Mouse (Mus musculus) cortical plate, adult 2 months (tissue): ENCODE measurements around the gene Bcas3. TPM values are rescaled to one million over a fixed set of nuclear protein-coding genes. Genes with fewer than 3 reads are reported as not detected.

Experiments
- H3K27ac ChIP-seq: fragments of 200-500 bp; 2 replicates; pipeline ENCODE4 v1.5.1; 2012; ENCODE audit warnings: low read length, control low read depth, inconsistent platforms; ENCODE audit not compliant: insufficient read depth
- H3K4me1 ChIP-seq: fragments of 200-500 bp; 2 replicates; pipeline ENCODE4 v1.6.1; 2011; ENCODE audit warnings: low read length; ENCODE audit not compliant: control insufficient read depth, insufficient read depth
- H3K4me3 ChIP-seq: fragments of 200-500 bp; 2 replicates; pipeline ENCODE4 v1.5.1; 2011; ENCODE audit warnings: mild to moderate bottlenecking, low read length, control low read depth; ENCODE audit not compliant: insufficient read depth
- CTCF ChIP-seq: fragments of 200-500 bp; IDR thresholded peaks from 2 replicates; pipeline ENCODE4 v1.5.1; 2011; ENCODE audit warnings: mild to moderate bottlenecking, control low read depth, low read length; ENCODE audit not compliant: insufficient read depth; ENCODE audit errors: extremely low read depth
- POLR2A ChIP-seq: fragments of 200-500 bp; IDR thresholded peaks from 2 replicates; pipeline ENCODE4 v1.6.1; 2011; ENCODE audit warnings: mild to moderate bottlenecking, low read length, control low read depth; ENCODE audit not compliant: insufficient read depth; ENCODE audit errors: extremely low read depth
- polyA plus RNA-seq: library from polyadenylated mRNA; depleted of rRNA; stranded (reverse); fragments of >200 nt; gene quantifications from 2 replicates; pipeline ENCODE4 v1.2.3, GENCODE M21; 2012

The Bcas3 gene
- polyA plus RNA-seq, 1 experiment, result 47.1 TPM

- H3K27ac ChIP-seq, result no peak overlapping the region
- no peaks in the 10 kb centered on the region for H3K4me1 ChIP-seq
- H3K4me3 ChIP-seq, result no peak overlapping the region
- TF ChIP-seq POLR2A (no peak), CTCF (no peak)
Observed at GRCm38 (mm10) chr11:85547966-85548365, 195.0 kb downstream of the Bcas3 start.

GRCm38 (mm10) chr11:85549651-85550050 lies 196.7 kb downstream of the Bcas3 start:
- H3K27ac ChIP-seq, result no peak overlapping the region
- no peak overlapping the region for H3K4me3 ChIP-seq
- TF ChIP-seq CTCF, result no peak
- H3K4me1 ChIP-seq, result no peaks in the 10 kb centered on the region

DNA sequence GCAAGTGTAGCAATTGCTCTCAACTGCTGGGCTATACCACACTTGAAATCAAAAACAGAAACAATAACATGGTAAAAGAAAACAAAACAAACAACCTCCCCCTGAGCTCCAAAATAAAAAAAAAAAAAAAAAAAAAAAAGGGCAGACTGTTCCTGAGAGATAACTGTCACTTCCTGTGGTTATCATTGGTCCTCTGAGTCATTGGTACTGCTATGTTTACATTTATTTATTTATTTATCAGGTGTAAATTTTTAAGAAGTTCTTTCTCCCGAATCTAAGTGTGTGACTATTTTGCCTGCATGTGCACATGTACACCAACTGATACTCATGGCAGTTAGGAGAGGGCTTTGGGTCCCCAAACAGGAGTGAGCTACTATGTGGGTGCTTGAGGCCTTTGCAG lies 202.1 kb downstream of the Bcas3 start:
- Histone ChIP-seq H3K27ac (no peak overlapping the region), H3K4me1 (no peaks in the 10 kb centered on the region), H3K4me3 (no peak overlapping the region)
- no peak for TF ChIP-seq CTCF
- no peak for TF ChIP-seq POLR2A

GRCm38 (mm10) chr11:85555721-85556120 lies 202.8 kb downstream of the Bcas3 start:
- Histone ChIP-seq H3K4me1 (no peaks in the 10 kb centered on the region), H3K27ac (no peak overlapping the region), H3K4me3 (no peak overlapping the region)
- no peak for TF ChIP-seq POLR2A
- no peak for TF ChIP-seq CTCF

GRCm38 (mm10) chr11:85565068-85565467 lies 212.1 kb downstream of the Bcas3 start:
- TF ChIP-seq POLR2A (no peak), CTCF (no peak)
- no peak overlapping the region for H3K4me3 ChIP-seq
- H3K4me1 ChIP-seq, result no peaks in the 10 kb centered on the region
- no peak overlapping the region for H3K27ac ChIP-seq

DNA sequence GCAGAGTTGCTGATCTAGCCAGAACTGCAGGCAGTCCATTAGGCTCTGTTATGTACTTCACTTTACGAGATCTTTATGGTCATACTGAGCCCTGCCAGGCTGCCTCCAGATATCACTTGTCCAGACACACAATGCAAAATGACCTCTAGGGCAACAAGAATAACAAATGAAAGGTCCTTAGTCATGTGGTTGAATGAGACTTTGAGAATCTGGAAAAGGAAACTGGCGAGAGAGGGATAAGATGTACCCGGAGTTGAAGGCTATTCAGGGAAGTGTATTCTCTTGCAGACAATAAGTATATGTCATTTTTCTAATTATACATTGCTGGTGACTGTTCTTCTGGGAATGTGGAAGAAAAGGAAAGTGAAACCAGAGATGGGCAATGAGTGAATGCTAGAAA lies 218.1 kb downstream of the Bcas3 start:
- TF ChIP-seq POLR2A (no peak), CTCF (no peak)
- H3K4me3 ChIP-seq, result no peak overlapping the region
- H3K4me1 ChIP-seq, result no peaks in the 10 kb centered on the region
- H3K27ac ChIP-seq, result no peak overlapping the region

DNA sequence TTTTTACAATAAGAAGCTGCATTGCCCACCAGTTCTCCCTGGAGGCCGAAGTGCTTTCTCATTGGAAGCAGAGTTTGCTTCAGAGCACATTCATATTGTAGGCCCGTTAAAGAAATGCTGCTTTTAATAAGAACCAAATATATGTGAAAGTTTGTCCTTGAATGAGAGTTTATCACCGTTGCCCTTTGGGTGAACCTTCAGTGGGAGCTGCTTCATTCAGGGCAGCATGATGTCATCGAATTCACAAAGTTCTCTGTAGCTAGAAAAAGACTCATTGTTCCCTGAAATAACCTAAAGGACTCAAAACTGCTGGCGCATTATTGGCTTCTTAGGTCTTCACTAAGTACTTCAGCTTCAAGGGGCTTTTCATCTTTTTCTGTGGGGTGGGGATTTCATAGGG lies 219.0 kb downstream of the Bcas3 start:
- no peak for TF ChIP-seq CTCF
- no peak for TF ChIP-seq POLR2A
- H3K4me1 ChIP-seq, result no peaks in the 10 kb centered on the region
- no peak overlapping the region for H3K4me3 ChIP-seq

GRCm38 (mm10) chr11:85572590-85572989 lies 219.6 kb downstream of the Bcas3 start:
- H3K4me3 ChIP-seq, result no peak overlapping the region
- H3K4me1 ChIP-seq, result no peaks in the 10 kb centered on the region
- TF ChIP-seq POLR2A (no peak), CTCF (no peak)
- no peak overlapping the region for H3K27ac ChIP-seq

More for the DNA sequence above, 219.0 kb downstream of the Bcas3 start:
- H3K27ac ChIP-seq, result no peak overlapping the region

- no peak overlapping the region for H3K27ac ChIP-seq
- no peaks in the 10 kb centered on the region for H3K4me1 ChIP-seq
- H3K4me3 ChIP-seq, result no peak overlapping the region
- no peak for TF ChIP-seq CTCF
- no peak for TF ChIP-seq POLR2A
Observed at GRCm38 (mm10) chr11:85574496-85574895, 221.5 kb downstream of the Bcas3 start.

DNA sequence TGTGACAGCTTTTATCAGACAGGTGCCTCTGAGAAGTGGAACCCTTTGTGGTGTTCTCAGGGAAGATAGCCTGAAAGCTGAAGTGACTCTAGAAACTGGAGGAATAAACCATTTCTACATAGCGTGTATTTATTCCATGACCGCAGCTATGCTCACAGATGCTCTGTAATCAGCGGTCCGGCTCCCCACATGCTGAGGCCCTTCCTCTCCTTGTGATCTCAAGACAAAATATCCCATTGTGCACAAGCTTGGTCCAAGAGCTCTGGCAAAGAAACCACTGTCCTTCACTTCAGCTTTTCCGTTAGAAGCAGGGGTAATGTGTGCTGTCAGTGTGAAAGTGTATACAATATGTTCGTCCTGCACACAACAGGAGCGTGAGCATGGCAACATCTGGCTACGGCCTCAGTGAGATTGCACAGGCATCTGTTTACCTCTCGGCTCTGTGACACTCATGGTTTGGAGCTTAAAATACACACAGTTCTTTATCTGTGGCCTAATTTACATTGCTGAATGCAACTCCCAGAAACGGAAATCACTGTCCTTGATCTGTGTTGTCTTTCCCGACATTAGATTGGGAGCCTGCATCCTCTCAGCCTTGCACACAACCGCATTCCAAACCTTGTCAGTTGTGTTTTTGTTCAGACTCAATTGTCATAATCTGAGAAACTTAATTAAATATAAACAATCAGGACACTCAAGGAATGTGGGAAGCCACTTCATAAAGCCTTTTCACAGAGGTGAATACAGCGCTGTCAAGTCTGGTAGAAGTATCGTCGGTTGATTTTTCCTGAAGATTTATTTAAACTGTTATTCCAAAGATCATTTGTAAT lies 225.1 kb downstream of the Bcas3 start:
- H3K4me1 ChIP-seq, result no peaks in the 10 kb centered on the region
- no peak for TF ChIP-seq CTCF
- TF ChIP-seq POLR2A, result no peak
- H3K27ac ChIP-seq, result no peak overlapping the region
- H3K4me3 ChIP-seq, result no peak overlapping the region
